Mouse (Mus musculus) hindbrain, postnatal 0 days (tissue): ENCODE data around the gene B4galt3. TPM values are rescaled to one million over a fixed set of nuclear protein-coding genes. Genes with fewer than 3 reads are reported as not detected.
A peak's percentile ranks its signal among the peaks of the same experiment; 100 is the strongest.

ENCODE experiments used
- ATAC-seq: fragments of 200-750 bp; cut with Nextera tagmentation; 2 replicates; pipeline ENCODE4 v1.8.0; 2017; ENCODE audit warnings: mild to moderate bottlenecking, moderate TSS enrichment, moderate library complexity
- DNase-seq: peaks from one replicate; pipeline ENCODE4 v3.0.0-alpha.2; 2015; ENCODE audit warnings: low spot score
- H3K27ac ChIP-seq: fragments of 300-500 bp; sonication (generic); 2 replicates; pipeline ENCODE4 v1.5.1; 2014; ENCODE audit warnings: mild to moderate bottlenecking
- H3K27me3 ChIP-seq: fragments of 300-500 bp; sonication (generic); 2 replicates; pipeline ENCODE4 v1.6.1; 2014; ENCODE audit warnings: low read length, mixed read lengths; ENCODE audit not compliant: insufficient read depth
- H3K36me3 ChIP-seq: fragments of 300-500 bp; sonication (generic); 2 replicates; pipeline ENCODE4 v1.6.1; 2014; ENCODE audit warnings: low read length, mixed read lengths; ENCODE audit not compliant: insufficient read depth
- H3K4me1 ChIP-seq: fragments of 300-500 bp; sonication (generic); 2 replicates; pipeline ENCODE4 v1.6.1; 2014; ENCODE audit warnings: antibody characterized with exemption, low read length, mixed read lengths; ENCODE audit not compliant: insufficient read depth
- H3K4me2 ChIP-seq: fragments of 300-500 bp; sonication (generic); 2 replicates; pipeline ENCODE4 v1.6.1; 2014; ENCODE audit warnings: low read depth, mild to moderate bottlenecking, low read length, moderate library complexity, mixed read lengths
- H3K4me3 ChIP-seq: fragments of 300-500 bp; sonication (generic); 2 replicates; pipeline ENCODE4 v1.5.1; 2014; ENCODE audit warnings: low read length
- H3K9ac ChIP-seq: fragments of 300-500 bp; sonication (generic); replicated peaks from 2 replicates; pipeline ENCODE4 v1.6.1; 2014; ENCODE audit warnings: mild to moderate bottlenecking, low read length, moderate library complexity, mixed read lengths
- H3K9me3 ChIP-seq: fragments of 300-500 bp; sonication (generic); 2 replicates; pipeline ENCODE4 v1.6.1; 2016; ENCODE audit warnings: low read length, mixed read lengths
- CTCF ChIP-seq: IDR thresholded peaks from 2 replicates; pipeline ENCODE4 v1.5.1; 2016; ENCODE audit warnings: antibody characterized with exemption, control low read depth, low read depth
- WGBS: fragments of 180-500 bp; shearing (Covaris S2); extraction: QIAGEN DNeasy Blood & Tissue Kit; methylation state at CpG from one replicate; pipeline ENCODE4 v1.1.7; 2014; 5-methylcytosine and 5-hydroxymethylcytosine counted together
- polyA plus RNA-seq: library from polyadenylated mRNA; unstranded; fragments of >200 nt; fragmentation: Nextera tagmentation; extraction: Ambion mirVana; gene quantifications from 2 replicates; pipeline ENCODE4 v1.2.1, GENCODE M21; 2015
- total RNA-seq: library from RNA; depleted of rRNA; stranded (reverse); fragments of >200 nt; gene quantifications from 2 replicates; pipeline ENCODE4 v1.2.3, GENCODE M21; 2014

The B4galt3 gene
- total and polyA plus RNA-seq, 2 experiments from 2014 or later, result 80.5 to 91.9 TPM

- TF ChIP-seq CTCF, result no peak
- Histone ChIP-seq H3K9ac (peak overlapping the region; percentile 92; the same call in 1 of the 2 replicates), H3K4me2 (peak overlapping the region; percentile 100), H3K4me3 (peak overlapping the region; percentile 90), H3K9me3 (no peaks in the 10 kb centered on the region), H3K27me3 (no peaks in the 10 kb centered on the region), H3K27ac (no peak overlapping the region), H3K4me1 (0 out of 2 replicates have a peak, but pooled peaks cover 5% of the 10 kb centered on the region), H3K36me3 (peaks cover 35% of the 10 kb centered on the region)
- 59% methylated on average over 9 of the region's 9 CpGs for WGBS
- ATAC-seq (no peak), DNase-seq (no peak)
Observed at GRCm38 (mm10) chr1:171271196-171271595, 1.1 kb downstream of the B4galt3 start.

GRCm38 (mm10) chr1:171271622-171272021, 1.5 kb downstream of the B4galt3 start:
- DNase-seq (no peak), ATAC-seq (no peak)
- Histone ChIP-seq H3K27me3 (no peaks in the 10 kb centered on the region), H3K27ac (no peak overlapping the region), H3K4me3 (no peak overlapping the region), H3K9ac (no peak overlapping the region), H3K4me1 (0 out of 2 replicates have a peak, but pooled peaks cover 5% of the 10 kb centered on the region), H3K4me2 (peak overlapping the region; percentile 100; the same call in 1 of the 2 replicates), H3K36me3 (peaks cover 39% of the 10 kb centered on the region), H3K9me3 (no peaks in the 10 kb centered on the region)
- 73% methylated on average over 10 of the region's 10 CpGs for WGBS
- TF ChIP-seq CTCF, result no peak

DNA sequence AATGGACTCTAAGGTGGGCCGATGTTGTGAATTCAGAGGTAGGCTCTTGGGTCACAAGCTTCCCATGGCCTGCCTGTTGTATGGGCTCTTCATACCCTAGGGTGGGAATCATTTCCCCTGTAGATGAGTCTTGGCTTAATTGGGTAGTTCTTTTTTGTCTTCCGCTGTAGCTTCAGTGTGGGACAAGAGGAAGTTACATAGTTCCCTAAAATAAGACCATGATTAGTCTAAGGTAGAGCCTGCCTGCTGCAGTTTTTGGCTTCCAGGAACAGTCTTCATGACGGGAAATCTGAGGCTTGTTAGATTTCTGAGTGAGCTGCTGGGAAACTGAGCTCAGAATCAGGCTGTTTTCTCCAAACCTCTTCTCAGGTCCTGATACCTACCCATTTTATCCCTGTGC, 2.0 kb downstream of the B4galt3 start:
- H3K27me3 ChIP-seq, result no peaks in the 10 kb centered on the region
- no peak for TF ChIP-seq CTCF
- no peak overlapping the region for H3K4me2 ChIP-seq
- no peak overlapping the region for H3K4me3 ChIP-seq
- no peak for ATAC-seq
- 0 out of 2 replicates have a peak, but pooled peaks cover 5% of the 10 kb centered on the region for H3K4me1 ChIP-seq
- H3K36me3 ChIP-seq, result peaks cover 43% of the 10 kb centered on the region
- H3K27ac ChIP-seq, result no peak overlapping the region
- H3K9me3 ChIP-seq, result no peaks in the 10 kb centered on the region
- WGBS, result 91% methylated on average over 3 of the region's 3 CpGs
- no peak overlapping the region for H3K9ac ChIP-seq
- DNase-seq, result no peak

- no peak overlapping the region for H3K4me3 ChIP-seq
- no peak for TF ChIP-seq CTCF
- H3K9me3 ChIP-seq, result no peaks in the 10 kb centered on the region
- no peak for DNase-seq
- H3K36me3 ChIP-seq, result peaks cover 56% of the 10 kb centered on the region
- no peak overlapping the region for H3K4me2 ChIP-seq
- H3K9ac ChIP-seq, result no peak overlapping the region
- H3K4me1 ChIP-seq, result 0 out of 2 replicates have a peak, but pooled peaks cover 5% of the 10 kb centered on the region
- WGBS, result 94% methylated on average over 12 of the region's 12 CpGs
- no peaks in the 10 kb centered on the region for H3K27me3 ChIP-seq
- ATAC-seq, result no peak
- H3K27ac ChIP-seq, result no peak overlapping the region
Observed at GRCm38 (mm10) chr1:171274171-171274570, 4.0 kb downstream of the B4galt3 start.

DNA sequence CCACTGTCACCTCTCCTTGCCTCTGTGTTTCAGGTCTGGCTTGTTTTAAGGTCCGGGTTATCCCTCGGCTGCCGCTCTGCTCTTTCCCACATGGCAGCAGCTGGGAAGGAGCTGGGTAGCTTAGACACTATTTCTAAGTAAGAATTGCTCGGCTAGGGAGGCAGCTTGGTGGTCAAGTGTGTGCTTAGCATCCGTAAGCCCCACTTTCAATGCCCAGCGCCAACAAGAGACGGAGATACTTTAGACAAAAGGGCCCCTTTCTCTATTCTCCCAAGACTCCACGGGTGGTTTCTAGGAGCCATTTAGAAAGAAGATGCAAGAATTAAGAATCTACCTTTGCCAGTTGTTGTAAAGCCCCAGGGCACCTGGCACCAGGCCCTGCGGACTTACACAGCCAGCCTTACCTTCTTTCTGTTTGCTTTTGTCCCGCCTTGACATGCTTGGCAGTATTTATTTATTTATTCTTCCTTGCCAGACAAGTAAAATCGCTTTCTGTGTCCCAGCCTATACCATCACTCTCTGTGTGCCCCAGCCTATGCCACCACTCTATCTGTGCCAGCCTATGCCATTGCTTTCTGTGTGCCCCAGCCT, 5.1 kb downstream of the B4galt3 start:
- no peaks in the 10 kb centered on the region for H3K9me3 ChIP-seq
- H3K27me3 ChIP-seq, result no peaks in the 10 kb centered on the region
- 72% methylated on average over 11 of the region's 11 CpGs for WGBS
- H3K9ac ChIP-seq, result no peak overlapping the region
- H3K4me2 ChIP-seq, result no peak overlapping the region
- DNase-seq (no peak), ATAC-seq (no peak)
- peaks cover 56% of the 10 kb centered on the region for H3K36me3 ChIP-seq
- no peak overlapping the region for H3K4me3 ChIP-seq
- TF ChIP-seq CTCF, result no peak
- no peak overlapping the region for H3K27ac ChIP-seq
- peaks cover 9% of the 10 kb centered on the region for H3K4me1 ChIP-seq

DNA sequence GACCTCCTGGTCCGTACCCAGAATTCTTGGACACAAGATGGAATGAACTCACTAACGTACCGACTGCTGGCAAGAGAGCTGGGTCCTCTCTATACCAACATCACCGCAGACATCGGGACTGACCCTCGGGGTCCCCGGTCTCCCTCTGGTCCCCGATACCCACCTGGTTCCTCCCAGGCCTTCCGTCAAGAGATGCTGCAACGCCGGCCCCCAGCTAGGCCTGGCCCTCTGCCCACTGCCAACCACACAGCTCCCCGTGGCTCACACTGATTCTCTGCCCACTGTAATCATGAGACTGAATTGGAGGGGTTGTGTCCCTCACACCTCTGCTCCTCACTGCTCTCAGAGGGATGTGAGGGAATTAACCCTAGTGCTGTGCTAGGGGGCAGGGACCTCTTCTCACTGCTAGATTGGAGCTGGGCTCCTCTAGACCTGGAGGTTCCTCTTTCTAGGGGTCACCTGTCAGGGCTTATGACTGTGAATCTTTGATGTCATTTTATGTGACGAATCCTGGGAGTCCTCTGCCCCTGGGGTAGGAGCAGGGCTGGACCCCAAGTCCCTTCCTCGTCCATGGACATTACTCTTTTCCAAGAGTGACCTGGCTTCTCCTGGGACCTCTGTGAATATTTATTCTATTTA, 6.1 kb downstream of the B4galt3 start:
- no peak for TF ChIP-seq CTCF
- peaks cover 56% of the 10 kb centered on the region for H3K36me3 ChIP-seq
- no peak overlapping the region for H3K4me3 ChIP-seq
- H3K27ac ChIP-seq, result no peak overlapping the region
- peaks cover 7% of the 10 kb centered on the region for H3K4me1 ChIP-seq
- 87% methylated on average over 14 of the region's 14 CpGs for WGBS
- no peaks in the 10 kb centered on the region for H3K9me3 ChIP-seq
- H3K27me3 ChIP-seq, result no peaks in the 10 kb centered on the region
- H3K4me2 ChIP-seq, result no peak overlapping the region
- ATAC-seq (no peak), DNase-seq (no peak)
- H3K9ac ChIP-seq, result no peak overlapping the region

GRCm38 (mm10) chr1:171277736-171278135, 7.6 kb downstream of the B4galt3 start:
- H3K4me1 ChIP-seq, result peaks cover 6% of the 10 kb centered on the region
- no peak for DNase-seq
- no peak for ATAC-seq
- no peak for TF ChIP-seq CTCF
- H3K36me3 ChIP-seq, result peaks cover 51% of the 10 kb centered on the region
- H3K9ac ChIP-seq, result no peak overlapping the region
- no peak overlapping the region for H3K4me3 ChIP-seq
- 88% methylated on average over 10 of the region's 10 CpGs for WGBS
- no peak overlapping the region for H3K4me2 ChIP-seq
- no peak overlapping the region for H3K27ac ChIP-seq
- H3K9me3 ChIP-seq, result no peaks in the 10 kb centered on the region
- H3K27me3 ChIP-seq, result no peaks in the 10 kb centered on the region
